Mouse (Mus musculus): ENCODE results near the gene Vapa. TPM values are rescaled to one million over a fixed set of nuclear protein-coding genes. Genes with fewer than 3 reads are reported as not detected.

Gene Vapa
- total RNA-seq, 2 experiments from 2014 or later, result 167 to 168 TPM

Other genes starting within 250 kb of the Vapa start
- under 1 TPM; 0.46 to 0.54 TPM for gene Tmem232, start 72.8 kb downstream of the Vapa start, total RNA-seq (2021)
- under 1 TPM; 0.28 to 0.44 TPM for gene Txndc2, start 28.6 kb upstream of the Vapa start, total RNA-seq (2021)
- gene Rab31, start 159.2 kb upstream of the Vapa start, total RNA-seq (2021), result 10 to 100 TPM; 83.1 to 96.3 TPM
- 10 to 100 TPM; 80.6 to 86.3 TPM for gene Ppp4r1, start 169.0 kb upstream of the Vapa start, total RNA-seq (2021)